Mouse (Mus musculus) erythroblast, embryonic 14.5 days (primary cell): ENCODE measurements around the gene Cntf. TPM values are rescaled to one million over a fixed set of nuclear protein-coding genes. Genes with fewer than 3 reads are reported as not detected.
"Not testable (repeated sequence)": the region's sequence is repeated elsewhere in the genome, so short reads cannot be mapped to it uniquely, and the experiment has no call there.

Experiments
- H3K27me3 ChIP-seq: 2 replicates; pipeline ENCODE4 v1.6.1; 2012; ENCODE audit warnings: inconsistent platforms; ENCODE audit not compliant: control insufficient read depth
- H3K36me3 ChIP-seq: 2 replicates; pipeline ENCODE4 v1.6.1; 2012; ENCODE audit warnings: mild to moderate bottlenecking, inconsistent platforms; ENCODE audit not compliant: control insufficient read depth
- H3K4me1 ChIP-seq: 2 replicates; pipeline ENCODE4 v1.6.1; 2012; ENCODE audit warnings: inconsistent platforms; ENCODE audit not compliant: control insufficient read depth
- H3K4me3 ChIP-seq: replicated peaks from 2 replicates; pipeline ENCODE3; 2012; ENCODE audit warnings: moderate library complexity, mild to moderate bottlenecking, inconsistent platforms
- H3K9me3 ChIP-seq: 2 replicates; pipeline ENCODE4 v1.6.1; 2012; ENCODE audit warnings: low read length, inconsistent platforms, mixed read lengths; ENCODE audit not compliant: control insufficient read depth
- GATA1 ChIP-seq: IDR thresholded peaks from 2 replicates; pipeline ENCODE4 v1.6.1; 2012; ENCODE audit warnings: low read length, inconsistent platforms, mixed read lengths
- TAL1 ChIP-seq: IDR thresholded peaks from 3 replicates; pipeline ENCODE4 v1.6.1; 2012; ENCODE audit warnings: low read length, inconsistent platforms, mixed read lengths
- polyA plus RNA-seq: library from polyadenylated mRNA; stranded (reverse); fragments of >175 nt; gene quantifications from 2 replicates; pipeline ENCODE4 v1.2.3, GENCODE M21; 2012

Cntf gene
- polyA plus RNA-seq, 1 experiment = 0.03 TPM

GRCm38 (mm10) chr19:12731036-12731435 lies 34.4 kb downstream of the Cntf start:
- Histone ChIP-seq H3K36me3 (no peaks in the 10 kb centered on the region), H3K9me3 (no peaks in the 10 kb centered on the region), H3K4me3 (no peak overlapping the region), H3K27me3 (no peaks in the 10 kb centered on the region), H3K4me1 (no peaks in the 10 kb centered on the region)
- TF ChIP-seq TAL1 (no peak), GATA1 (no peak)

- Histone ChIP-seq H3K4me1 (no peaks in the 10 kb centered on the region), H3K27me3 (no peaks in the 10 kb centered on the region), H3K9me3 (no peaks in the 10 kb centered on the region), H3K4me3 (no peak overlapping the region), H3K36me3 (no peaks in the 10 kb centered on the region)
- TF ChIP-seq GATA1 = no peak
- no peak for TF ChIP-seq TAL1
These were observed 39.6 kb downstream of the Cntf start for GRCm38 (mm10) chr19:12725851-12726250.

- Histone ChIP-seq H3K9me3 (no peaks in the 10 kb centered on the region), H3K27me3 (no peaks in the 10 kb centered on the region), H3K36me3 (no peaks in the 10 kb centered on the region), H3K4me1 (no peaks in the 10 kb centered on the region), H3K4me3 (no peak overlapping the region)
- no peak for TF ChIP-seq TAL1
- TF ChIP-seq GATA1 = no peak
These were observed 43.1 kb downstream of the Cntf start for GRCm38 (mm10) chr19:12722308-12722707.

- H3K4me3 ChIP-seq, H3K36me3 ChIP-seq, H3K27me3 ChIP-seq, H3K9me3 ChIP-seq, H3K4me1 ChIP-seq: not testable (repeated sequence)
These were observed 43.8 kb downstream of the Cntf start for GRCm38 (mm10) chr19:12721596-12721995.

GRCm38 (mm10) chr19:12720919-12721318 lies 44.5 kb downstream of the Cntf start:
- H3K36me3 ChIP-seq, H3K9me3 ChIP-seq, H3K27me3 ChIP-seq, H3K4me3 ChIP-seq, H3K4me1 ChIP-seq: not testable (repeated sequence)

- Histone ChIP-seq H3K36me3 (no peaks in the 10 kb centered on the region), H3K4me3 (no peak overlapping the region), H3K4me1 (no peaks in the 10 kb centered on the region), H3K9me3 (no peaks in the 10 kb centered on the region), H3K27me3 (no peaks in the 10 kb centered on the region)
- TF ChIP-seq TAL1 = no peak
- no peak for TF ChIP-seq GATA1
These were observed 45.0 kb downstream of the Cntf start for GRCm38 (mm10) chr19:12720463-12720862.

GRCm38 (mm10) chr19:12719189-12719588 lies 46.2 kb downstream of the Cntf start:
- Histone ChIP-seq H3K36me3 (no peaks in the 10 kb centered on the region), H3K27me3 (no peaks in the 10 kb centered on the region), H3K9me3 (no peaks in the 10 kb centered on the region), H3K4me1 (no peaks in the 10 kb centered on the region), H3K4me3 (no peak overlapping the region)
- no peak for TF ChIP-seq TAL1

Other genes with a start within 250 kb of the Cntf start
- 0.54 and 0.64 TPM in 2 replicates for gene Fam111a, start 219.9 kb downstream of the Cntf start, polyA plus RNA-seq
- not detected in 2 replicates for gene Gm4952, start 165.7 kb downstream of the Cntf start, polyA plus RNA-seq
- gene Glyat, start 132.3 kb downstream of the Cntf start, polyA plus RNA-seq = not detected in 2 replicates
- not detected in 2 replicates for gene Olfr1442, start 95.2 kb downstream of the Cntf start, polyA plus RNA-seq
- not detected in 2 replicates for gene Olfr1443, start 87.5 kb downstream of the Cntf start, polyA plus RNA-seq
- 0.07 TPM in 1 of 2 replicates, not detected in the other for gene Keg1, start 69.8 kb downstream of the Cntf start, polyA plus RNA-seq
- gene Zfp91, start 30.5 kb upstream of the Cntf start, polyA plus RNA-seq = 4.8 TPM in 2 replicates
- 0.02 TPM in 1 of 2 replicates, not detected in the other for gene Lpxn, start 30.6 kb upstream of the Cntf start, polyA plus RNA-seq
- not detected in 2 replicates for gene Gm5244, start 81.0 kb upstream of the Cntf start, polyA plus RNA-seq
- not detected in 2 replicates for gene Olfr1444, start 91.7 kb upstream of the Cntf start, polyA plus RNA-seq
- not detected in 2 replicates for gene Olfr1445, start 118.2 kb upstream of the Cntf start, polyA plus RNA-seq
- gene Olfr1446, start 127.9 kb upstream of the Cntf start, polyA plus RNA-seq = not detected in 2 replicates
- gene Olfr1447, start 138.1 kb upstream of the Cntf start, polyA plus RNA-seq = not detected in 2 replicates
- not detected in 2 replicates for gene Olfr1448, start 158.8 kb upstream of the Cntf start, polyA plus RNA-seq
- gene Olfr1449, start 165.2 kb upstream of the Cntf start, polyA plus RNA-seq = not detected in 2 replicates
- not detected in 2 replicates for gene Olfr1450, start 184.6 kb upstream of the Cntf start, polyA plus RNA-seq
- gene Olfr1451, start 229.4 kb upstream of the Cntf start, polyA plus RNA-seq = not detected in 2 replicates